Mouse (Mus musculus) liver, embryonic 14.5 days (tissue): ENCODE data around the gene Pax3. TPM values are rescaled to one million over a fixed set of nuclear protein-coding genes. Genes with fewer than 3 reads are reported as not detected.

Experiments
- ATAC-seq: fragments of 200-750 bp; cut with Nextera tagmentation; 2 replicates; pipeline ENCODE4 v1.8.0; 2017; ENCODE audit warnings: moderate number of reproducible peaks, mild to moderate bottlenecking, moderate library complexity; ENCODE audit not compliant: insufficient read depth
- DNase-seq, 3 experiments: peaks; one replicate each; pipeline ENCODE4 v3.0.0-alpha.2; 2012 to 2013; ENCODE audit warnings: low read depth in 3 of 3, low spot score in 3 of 3
- H3K27ac ChIP-seq: fragments of 300-500 bp; sonication (generic); 2 replicates; pipeline ENCODE4 v1.5.1; 2014; ENCODE audit warnings: moderate library complexity, mild to moderate bottlenecking, control low read depth, inconsistent platforms
- H3K27me3 ChIP-seq: fragments of 300-500 bp; sonication (generic); 2 replicates; pipeline ENCODE4 v1.6.1; 2014; ENCODE audit warnings: mild to moderate bottlenecking, low read length, moderate library complexity; ENCODE audit not compliant: control insufficient read depth, insufficient read depth
- H3K36me3 ChIP-seq: fragments of 300-500 bp; sonication (generic); replicated peaks from 2 replicates; pipeline ENCODE4 v1.6.1; 2014; ENCODE audit warnings: low read depth; ENCODE audit not compliant: control insufficient read depth, insufficient read depth
- H3K4me1 ChIP-seq, 2 experiments: fragments of 200-500 bp in 1 of 2; fragments of 300-500 bp in 1 of 2; sonication (generic) in 1 of 2; replicated peaks; 2 replicates each; pipeline ENCODE4 v1.6.1; 2012 to 2014; ENCODE audit warnings: antibody characterized with exemption in 1 of 2, inconsistent platforms in 1 of 2, low read length in 1 of 2; ENCODE audit not compliant: control insufficient read depth in 2 of 2, insufficient read depth in 2 of 2
- H3K4me2 ChIP-seq: fragments of 300-500 bp; sonication (generic); 2 replicates; pipeline ENCODE4 v1.6.1; 2014; ENCODE audit warnings: low read depth, mild to moderate bottlenecking, control low read depth, moderate library complexity
- H3K4me3 ChIP-seq, 2 experiments: fragments of 200-500 bp in 1 of 2; fragments of 300-500 bp in 1 of 2; sonication (generic) in 1 of 2; 2 replicates each; pipeline ENCODE4 v1.5.1; 2012 to 2014; ENCODE audit warnings: low read depth in 2 of 2, low read length in 2 of 2, mild to moderate bottlenecking in 2 of 2, control low read depth in 1 of 2, inconsistent platforms in 1 of 2, moderate library complexity in 1 of 2; ENCODE audit not compliant: insufficient read depth in 1 of 2
- H3K9ac ChIP-seq: fragments of 300-500 bp; sonication (generic); replicated peaks from 2 replicates; pipeline ENCODE4 v1.6.1; 2014; ENCODE audit warnings: mild to moderate bottlenecking, control low read depth, moderate library complexity
- H3K9me3 ChIP-seq: fragments of 300-500 bp; sonication (generic); 2 replicates; pipeline ENCODE4 v1.6.1; 2016; ENCODE audit warnings: low read length, mixed read lengths; ENCODE audit not compliant: control insufficient read depth
- CTCF ChIP-seq: IDR thresholded peaks from 2 replicates; pipeline ENCODE4 v1.5.1; 2016; ENCODE audit warnings: antibody characterized with exemption, low read depth, control low read depth
- EP300 ChIP-seq: IDR thresholded peaks from 2 replicates; pipeline ENCODE4 v1.6.1; 2016; ENCODE audit warnings: antibody characterized with exemption, low read depth
- WGBS: fragments of 180-500 bp; shearing (Covaris S2); extraction: QIAGEN DNeasy Blood & Tissue Kit; methylation state at CpG from one replicate; pipeline ENCODE4 v1.1.7; 2014; ENCODE audit not compliant: insufficient replicate concordance; 5-methylcytosine and 5-hydroxymethylcytosine counted together
- polyA plus RNA-seq, 2 experiments: library from polyadenylated mRNA; depleted of rRNA in 1 of 2; stranded (reverse) in 1 of 2; unstranded in 1 of 2; fragments of >200 nt; fragmentation: Nextera tagmentation in 1 of 2; extraction: Ambion mirVana in 1 of 2; gene quantifications; 2 replicates each; pipeline versions ENCODE4 v1.2.1 to v1.2.3; 2012 to 2014

The Pax3 gene
- polyA plus RNA-seq, 2 experiments = not detected

- Histone ChIP-seq H3K9me3 (no peaks in the 10 kb centered on the region), H3K27me3 (peaks cover 86% of the 10 kb centered on the region), H3K4me2 (no peak overlapping the region), H3K4me1 (no peaks in the 10 kb centered on the region), H3K9ac (no peak overlapping the region), H3K27ac (no peak overlapping the region), H3K4me3 (no peak overlapping the region), H3K36me3 (no peaks in the 10 kb centered on the region)
- no peak for DNase-seq
- no peak for ATAC-seq
- TF ChIP-seq EP300 = no peak
- TF ChIP-seq CTCF = no peak
- WGBS = 28% methylated on average over 1 of the region's 1 CpGs
These were observed 5.6 kb downstream of the Pax3 start for GRCm38 (mm10) chr1:78191331-78191730.

- Histone ChIP-seq H3K36me3 (no peaks in the 10 kb centered on the region), H3K27ac (no peak overlapping the region), H3K9ac (no peak overlapping the region), H3K27me3 (peaks cover 78% of the 10 kb centered on the region), H3K9me3 (no peaks in the 10 kb centered on the region), H3K4me3 (no peak overlapping the region), H3K4me1 (no peaks in the 10 kb centered on the region), H3K4me2 (no peak overlapping the region)
- ATAC-seq = no peak
- TF ChIP-seq EP300 (no peak), CTCF (no peak)
- 3% methylated on average over 12 of the region's 12 CpGs for WGBS
- no peak for DNase-seq
These were observed 6.4 kb downstream of the Pax3 start for GRCm38 (mm10) chr1:78190386-78191111.

- Histone ChIP-seq H3K4me1 (no peaks in the 10 kb centered on the region), H3K9me3 (no peaks in the 10 kb centered on the region), H3K27ac (no peak overlapping the region), H3K36me3 (no peaks in the 10 kb centered on the region), H3K9ac (no peak overlapping the region), H3K27me3 (peaks cover 71% of the 10 kb centered on the region), H3K4me3 (no peak overlapping the region), H3K4me2 (no peak overlapping the region)
- DNase-seq (no peak), ATAC-seq (no peak)
- TF ChIP-seq CTCF (no peak), EP300 (no peak)
- WGBS = under 1% methylated on average over 46 of the region's 47 CpGs
These were observed 7.2 kb downstream of the Pax3 start for GRCm38 (mm10) chr1:78189501-78190345.

- Histone ChIP-seq H3K9ac (no peak overlapping the region), H3K4me2 (no peak overlapping the region), H3K27me3 (peaks cover 66% of the 10 kb centered on the region), H3K4me3 (no peak overlapping the region), H3K4me1 (no peaks in the 10 kb centered on the region), H3K9me3 (no peaks in the 10 kb centered on the region), H3K27ac (no peak overlapping the region), H3K36me3 (no peaks in the 10 kb centered on the region)
- ATAC-seq (no peak), DNase-seq (no peak)
- 1% methylated on average over 16 of the region's 16 CpGs for WGBS
- no peak for TF ChIP-seq CTCF
- TF ChIP-seq EP300 = no peak
These were observed 7.9 kb downstream of the Pax3 start for GRCm38 (mm10) chr1:78189016-78189415.

GRCm38 (mm10) chr1:78188299-78188698, 8.6 kb downstream of the Pax3 start:
- no peak overlapping the region for H3K27ac ChIP-seq
- 6% methylated on average over 2 of the region's 2 CpGs for WGBS
- H3K9me3 ChIP-seq = no peaks in the 10 kb centered on the region
- no peaks in the 10 kb centered on the region for H3K36me3 ChIP-seq
- no peak overlapping the region for H3K9ac ChIP-seq
- H3K4me3 ChIP-seq = no peak overlapping the region
- peaks cover 59% of the 10 kb centered on the region for H3K27me3 ChIP-seq
- DNase-seq = no peak
- H3K4me2 ChIP-seq = no peak overlapping the region
- H3K4me1 ChIP-seq = no peaks in the 10 kb centered on the region
- no peak for ATAC-seq
- no peak for TF ChIP-seq CTCF
- no peak for TF ChIP-seq EP300
